9 mouse cellular contexts compared by ENCODE assay signal in the genomic region with DNA sequence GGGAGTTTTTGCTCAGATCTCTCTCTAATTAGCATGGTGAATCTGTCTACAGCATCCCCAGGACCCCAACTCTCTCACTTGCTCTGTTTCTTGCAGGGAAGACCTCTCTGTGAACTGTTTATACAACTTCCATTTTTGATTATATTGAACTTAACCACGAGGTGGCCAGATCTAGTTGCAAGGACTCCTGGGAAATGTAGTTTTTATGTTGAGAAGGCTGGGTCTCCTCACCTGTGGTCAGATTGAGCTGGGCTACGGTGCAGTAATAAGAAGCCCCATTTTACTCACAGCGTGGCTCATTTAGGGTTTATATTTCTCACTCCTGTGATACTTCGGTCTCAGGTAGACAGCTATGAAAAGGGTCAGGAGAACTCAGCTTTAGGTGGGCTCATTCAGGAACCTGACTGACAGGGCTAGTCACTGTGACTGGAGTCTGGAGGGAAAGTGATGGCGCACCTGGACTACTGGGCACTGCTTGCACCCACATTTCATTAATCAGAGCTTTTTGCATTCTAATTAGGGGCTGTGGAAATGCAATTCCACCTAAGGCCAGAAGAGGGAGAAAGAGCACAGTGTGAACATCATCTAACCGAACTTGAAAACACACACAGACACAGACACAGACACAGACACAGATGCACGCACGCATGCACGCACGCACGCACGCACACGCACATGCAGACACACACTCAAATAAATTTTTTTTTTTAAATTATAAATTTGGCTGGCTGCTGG. TPM values are rescaled to one million over a fixed set of nuclear protein-coding genes. Genes with fewer than 3 reads are reported as not detected.
DNase-seq lines count a peak whose midpoint lies in the region; ATAC-seq lines count a peak whose summit lies in the region.
"Had no signal": no experiment of that assay in that cellular context is flagged by ENCODE, and none has a peak within 500 bp of the region (broad histone marks: within the 10 kb centered on the region; RNA-seq: fewer than 3 reads in every experiment).

No protein-coding gene starts in this region.

- no peak overlapping the region for H3K9ac ChIP-seq in midbrain, embryonic 14.5 days (replicated peaks; ENCODE audit: low read length)
- H3K9ac ChIP-seq: limb, embryonic 15.5 days had no signal

- no peak overlapping the region for H3K4me2 ChIP-seq in midbrain, embryonic 14.5 days (ENCODE audit: low read length)
- H3K4me2 ChIP-seq: limb, embryonic 15.5 days had no signal

- 52% methylated on average over 13 of the region's 13 CpGs for WGBS in embryonic facial prominence, embryonic 10.5 days
- WGBS in midbrain, embryonic 14.5 days = 56% methylated on average over 13 of the region's 13 CpGs

- no peaks in the 10 kb centered on the region for H3K4me1 ChIP-seq in embryonic facial prominence, embryonic 10.5 days
- no peaks in the 10 kb centered on the region for H3K4me1 ChIP-seq in midbrain, embryonic 14.5 days (ENCODE audit: control insufficient read depth, insufficient read depth, low read length)
- H3K4me1 ChIP-seq: limb, embryonic 15.5 days had no signal

- ATAC-seq in inflammation-experienced regulatory T-cells, adult 6 months = peak; percentile 70
- ATAC-seq in midbrain, embryonic 14.5 days (ENCODE audit: low FRiP score, low TSS enrichment) = no peak; the same call in 1 of the 2 replicates

- H3K36me3 ChIP-seq in embryonic facial prominence, embryonic 10.5 days (replicated peaks) = no peaks in the 10 kb centered on the region
- H3K36me3 ChIP-seq in midbrain, embryonic 14.5 days (ENCODE audit: control insufficient read depth, insufficient read depth, low read length) = no peaks in the 10 kb centered on the region
- H3K36me3 ChIP-seq: limb, embryonic 15.5 days had no signal

- DNase-seq in frontal cortex, postnatal 36 days (ENCODE audit: low spot score in 2 of 2) = peak; percentile 37 to 68
- no peak for DNase-seq in frontal cortex, postnatal 25 days (ENCODE audit: low spot score in 2 of 2)
- peak; percentile 81 for DNase-seq in ES-CJ7 (ENCODE audit: low read depth, low spot score)
- DNase-seq in embryonic facial prominence, embryonic 10.5 days (ENCODE audit: low spot score) = peak; percentile 25
- DNase-seq in left cerebral cortex, postnatal 25 days (ENCODE audit: low spot score in 2 of 2) = peak; percentile 49 to 61
- DNase-seq in midbrain, embryonic 14.5 days = peak; percentile 69
- DNase-seq in thymus, postnatal 14 days = peak; percentile 68

- H3K4me3 ChIP-seq in embryonic facial prominence, embryonic 10.5 days = no peak overlapping the region
- H3K4me3 ChIP-seq in midbrain, embryonic 14.5 days (replicated peaks; ENCODE audit: low read depth, low read length) = no peak overlapping the region
- H3K4me3 ChIP-seq: limb, embryonic 15.5 days had no signal

- intact Hi-C loops in left cerebral cortex, postnatal 25 days (cut with DNase I) = no loop called here

- H3K27ac ChIP-seq in embryonic facial prominence, embryonic 10.5 days (replicated peaks) = no peak overlapping the region
- H3K27ac ChIP-seq in midbrain, embryonic 14.5 days (replicated peaks; ENCODE audit: low read depth, low read length) = no peak overlapping the region
- H3K27ac ChIP-seq: limb, embryonic 15.5 days had no signal

- peaks cover 3% of the 10 kb centered on the region; the same call in 1 of the 2 replicates for H3K9me3 ChIP-seq in embryonic facial prominence, embryonic 10.5 days
- H3K9me3 ChIP-seq in midbrain, embryonic 14.5 days (ENCODE audit: control insufficient read depth, low read length) = no peaks in the 10 kb centered on the region
- H3K9me3 ChIP-seq: limb, embryonic 15.5 days had no signal

- no peaks in the 10 kb centered on the region for H3K27me3 ChIP-seq in embryonic facial prominence, embryonic 10.5 days (replicated peaks; ENCODE audit: low read depth, poor library complexity, severe bottlenecking)
- H3K27me3 ChIP-seq in midbrain, embryonic 14.5 days (ENCODE audit: control insufficient read depth, insufficient read depth, low read length) = no peaks in the 10 kb centered on the region
- H3K27me3 ChIP-seq: limb, embryonic 15.5 days had no signal

RNA-seq across cellular contexts. Expression of gene Ceacam19, which starts 11.7 kb away (rescaled TPM):
- not detected in 2 replicates for polyA plus RNA-seq in embryonic facial prominence, embryonic 10.5 days (2016; fragmentation: Nextera tagmentation; extraction: Ambion mirVana)
- polyA plus RNA-seq in inflammation-experienced regulatory T-cells, adult 6 months (2017; shearing (Covaris generic)) = not detected
- not detected for total RNA-seq in left cerebral cortex, postnatal 25 days (2021)
- polyA plus RNA-seq in midbrain, embryonic 14.5 days (2014; fragmentation: Nextera tagmentation; extraction: Ambion mirVana) = not detected in 2 replicates

RNA-seq across cellular contexts. Expression of gene Ceacam16, which starts 15.0 kb away (rescaled TPM):
- polyA plus RNA-seq in embryonic facial prominence, embryonic 10.5 days (2016; fragmentation: Nextera tagmentation; extraction: Ambion mirVana) = not detected in 2 replicates
- polyA plus RNA-seq in inflammation-experienced regulatory T-cells, adult 6 months (2017; shearing (Covaris generic)) = under 1 TPM in 2 of 3 experiments, not detected in 1; 0.55 to 0.59 TPM
- total RNA-seq in left cerebral cortex, postnatal 25 days (2021) = not detected
- polyA plus RNA-seq in midbrain, embryonic 14.5 days (2014; fragmentation: Nextera tagmentation; extraction: Ambion mirVana) = 0.90 TPM in 1 of 2 replicates, not detected in the other
- polyA plus RNA-seq: limb, embryonic 15.5 days had no signal

RNA-seq across cellular contexts. Expression of gene Gm19345, which starts 24.3 kb away (rescaled TPM):
- not detected in 2 replicates for polyA plus RNA-seq in embryonic facial prominence, embryonic 10.5 days (2016; fragmentation: Nextera tagmentation; extraction: Ambion mirVana)
- polyA plus RNA-seq in inflammation-experienced regulatory T-cells, adult 6 months (2017; shearing (Covaris generic)) = not detected
- total RNA-seq in left cerebral cortex, postnatal 25 days (2021) = 1 to 10 TPM; 2.3 to 2.5 TPM
- polyA plus RNA-seq in midbrain, embryonic 14.5 days (2014; fragmentation: Nextera tagmentation; extraction: Ambion mirVana) = 9.9 and 13.6 TPM in 2 replicates
- polyA plus RNA-seq: limb, embryonic 15.5 days had no signal

RNA-seq across cellular contexts. Expression of gene Pvr, which starts 44.8 kb away (rescaled TPM):
- 8.2 and 8.8 TPM in 2 replicates for polyA plus RNA-seq in embryonic facial prominence, embryonic 10.5 days (2016; fragmentation: Nextera tagmentation; extraction: Ambion mirVana)
- 10 to 100 TPM; 14.2 to 23.8 (median 19.6) TPM for polyA plus RNA-seq in inflammation-experienced regulatory T-cells, adult 6 months (2017; shearing (Covaris generic))
- total RNA-seq in left cerebral cortex, postnatal 25 days (2021) = 10 to 100 TPM; 10.7 to 13.3 TPM
- polyA plus RNA-seq in midbrain, embryonic 14.5 days (2014; fragmentation: Nextera tagmentation; extraction: Ambion mirVana) = 4.9 and 8.2 TPM in 2 replicates

RNA-seq across cellular contexts. Expression of gene Bcl3, which starts 53.5 kb away (rescaled TPM):
- 1.7 TPM in 2 replicates for polyA plus RNA-seq in embryonic facial prominence, embryonic 10.5 days (2016; fragmentation: Nextera tagmentation; extraction: Ambion mirVana)
- 10 to 100 TPM; 13.6 to 19.9 (median 18.5) TPM for polyA plus RNA-seq in inflammation-experienced regulatory T-cells, adult 6 months (2017; shearing (Covaris generic))
- total RNA-seq in left cerebral cortex, postnatal 25 days (2021) = under 1 TPM; 0.46 to 0.53 TPM
- polyA plus RNA-seq in midbrain, embryonic 14.5 days (2014; fragmentation: Nextera tagmentation; extraction: Ambion mirVana) = 0.77 and 1.2 TPM in 2 replicates

Comparison
In these comparisons a context has a peak if more than half of its experiments do, and no peak if none do; other contexts are left out.
1. DNase-seq: peak in frontal cortex, postnatal 36 days (2 of 2), ES-CJ7 (single experiment), embryonic facial prominence, embryonic 10.5 days (single experiment), left cerebral cortex, postnatal 25 days (2 of 2), midbrain, embryonic 14.5 days (single experiment) and thymus, postnatal 14 days (single experiment); none in frontal cortex, postnatal 25 days (0 of 2).